Mouse (Mus musculus): ENCODE measurements around the gene Npcd. TPM values are rescaled to one million over a fixed set of nuclear protein-coding genes. Genes with fewer than 3 reads are reported as not detected.

The Npcd gene
- polyA plus RNA-seq, 1 experiment from 2014 or later = 0.22 TPM

Other genes with a start within 250 kb of the Npcd start
- 1.4 and 2.0 TPM in 2 replicates for gene Dmc1, start 229.1 kb downstream of the Npcd start, polyA plus RNA-seq (2014; fragmentation: Nextera tagmentation; extraction: Ambion mirVana)
- gene Fam227a, start 175.3 kb downstream of the Npcd start, polyA plus RNA-seq (2014; fragmentation: Nextera tagmentation; extraction: Ambion mirVana) = 1.6 and 2.7 TPM in 2 replicates
- gene Cby1, start 175.0 kb downstream of the Npcd start, polyA plus RNA-seq (2014; fragmentation: Nextera tagmentation; extraction: Ambion mirVana) = 52.4 and 56.0 TPM in 2 replicates
- 274 and 346 TPM in 2 replicates for gene Tomm22, start 163.4 kb downstream of the Npcd start, polyA plus RNA-seq (2014; fragmentation: Nextera tagmentation; extraction: Ambion mirVana)
- gene Josd1, start 146.3 kb downstream of the Npcd start, polyA plus RNA-seq (2014; fragmentation: Nextera tagmentation; extraction: Ambion mirVana) = 11.9 and 13.0 TPM in 2 replicates
- 20.3 and 31.6 TPM in 2 replicates for gene Gtpbp1, start 143.4 kb downstream of the Npcd start, polyA plus RNA-seq (2014; fragmentation: Nextera tagmentation; extraction: Ambion mirVana)
- gene Sun2, start 91.7 kb downstream of the Npcd start, polyA plus RNA-seq (2014; fragmentation: Nextera tagmentation; extraction: Ambion mirVana) = 5.1 and 6.9 TPM in 2 replicates
- 60.1 and 61.6 TPM in 2 replicates for gene Dnal4, start 56.4 kb downstream of the Npcd start, polyA plus RNA-seq (2014; fragmentation: Nextera tagmentation; extraction: Ambion mirVana)
- gene Nptxr, start 29.5 kb downstream of the Npcd start, polyA plus RNA-seq (2014; fragmentation: Nextera tagmentation; extraction: Ambion mirVana) = 0.50 and 1.8 TPM in 2 replicates
- gene Cbx6, start 451 bp upstream of the Npcd start, polyA plus RNA-seq (2014; fragmentation: Nextera tagmentation; extraction: Ambion mirVana) = 22.4 and 28.6 TPM in 2 replicates
- 20.3 and 25.3 TPM in 2 replicates for gene Apobec3, start 57.4 kb upstream of the Npcd start, polyA plus RNA-seq (2014; fragmentation: Nextera tagmentation; extraction: Ambion mirVana)
- gene Cbx7, start 136.9 kb upstream of the Npcd start, polyA plus RNA-seq (2014; fragmentation: Nextera tagmentation; extraction: Ambion mirVana) = 1.5 and 2.0 TPM in 2 replicates
- 5.0 and 5.8 TPM in 2 replicates for gene Pdgfb, start 180.7 kb upstream of the Npcd start, polyA plus RNA-seq (2014; fragmentation: Nextera tagmentation; extraction: Ambion mirVana)